Mouse (Mus musculus): ENCODE results near the gene Tm9sf1. TPM values are rescaled to one million over a fixed set of nuclear protein-coding genes. Genes with fewer than 3 reads are reported as not detected.

Gene Tm9sf1
- polyA plus RNA-seq (2012; rRNA removed): 125 and 156 TPM in 2 replicates

DNA sequence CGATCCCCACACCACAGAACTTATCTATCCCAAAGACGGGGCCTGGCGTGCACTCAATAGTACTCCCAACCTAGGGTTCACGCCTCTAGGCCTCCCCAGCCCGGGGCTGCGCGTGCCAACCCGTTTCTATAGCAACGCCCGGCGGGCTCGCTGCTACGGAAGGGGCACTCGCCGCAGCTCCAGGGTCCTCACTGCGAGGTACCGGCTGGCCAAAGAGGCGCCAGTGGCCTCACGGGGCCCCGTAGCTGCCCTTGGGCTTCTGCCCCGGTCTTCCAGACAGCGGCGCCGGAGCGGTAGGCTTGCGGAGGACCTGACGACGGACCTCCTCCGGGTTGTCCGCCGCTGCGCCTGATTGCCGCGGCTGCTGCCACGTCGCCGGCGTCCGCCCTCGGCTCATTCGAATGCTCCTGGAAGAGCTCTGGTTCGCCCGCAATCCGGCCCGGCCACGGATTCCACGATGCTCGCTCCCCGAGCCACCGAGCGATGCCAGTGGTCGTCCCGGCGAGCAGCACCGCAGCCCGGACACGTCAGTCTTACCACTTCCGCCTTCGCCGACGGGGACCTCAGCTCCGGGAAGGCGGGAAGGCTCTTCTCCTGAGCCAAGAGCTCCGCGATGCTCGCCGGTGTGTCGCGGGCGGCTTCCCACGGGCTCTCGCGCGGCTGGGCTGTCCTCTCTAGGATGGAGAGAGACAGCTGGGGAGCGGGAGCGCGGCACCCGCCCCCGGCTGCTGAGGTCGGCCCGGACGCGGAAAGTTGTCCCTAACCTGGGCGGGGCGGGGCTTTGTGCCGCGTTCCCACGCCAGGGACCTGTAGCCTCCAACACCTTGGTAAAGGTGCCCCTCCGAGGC, at the start of gene Tm9sf1:
Tm9sf1 (minus strand) TSS at position 747 of the 848 bp plus-strand sequence.

DNA sequence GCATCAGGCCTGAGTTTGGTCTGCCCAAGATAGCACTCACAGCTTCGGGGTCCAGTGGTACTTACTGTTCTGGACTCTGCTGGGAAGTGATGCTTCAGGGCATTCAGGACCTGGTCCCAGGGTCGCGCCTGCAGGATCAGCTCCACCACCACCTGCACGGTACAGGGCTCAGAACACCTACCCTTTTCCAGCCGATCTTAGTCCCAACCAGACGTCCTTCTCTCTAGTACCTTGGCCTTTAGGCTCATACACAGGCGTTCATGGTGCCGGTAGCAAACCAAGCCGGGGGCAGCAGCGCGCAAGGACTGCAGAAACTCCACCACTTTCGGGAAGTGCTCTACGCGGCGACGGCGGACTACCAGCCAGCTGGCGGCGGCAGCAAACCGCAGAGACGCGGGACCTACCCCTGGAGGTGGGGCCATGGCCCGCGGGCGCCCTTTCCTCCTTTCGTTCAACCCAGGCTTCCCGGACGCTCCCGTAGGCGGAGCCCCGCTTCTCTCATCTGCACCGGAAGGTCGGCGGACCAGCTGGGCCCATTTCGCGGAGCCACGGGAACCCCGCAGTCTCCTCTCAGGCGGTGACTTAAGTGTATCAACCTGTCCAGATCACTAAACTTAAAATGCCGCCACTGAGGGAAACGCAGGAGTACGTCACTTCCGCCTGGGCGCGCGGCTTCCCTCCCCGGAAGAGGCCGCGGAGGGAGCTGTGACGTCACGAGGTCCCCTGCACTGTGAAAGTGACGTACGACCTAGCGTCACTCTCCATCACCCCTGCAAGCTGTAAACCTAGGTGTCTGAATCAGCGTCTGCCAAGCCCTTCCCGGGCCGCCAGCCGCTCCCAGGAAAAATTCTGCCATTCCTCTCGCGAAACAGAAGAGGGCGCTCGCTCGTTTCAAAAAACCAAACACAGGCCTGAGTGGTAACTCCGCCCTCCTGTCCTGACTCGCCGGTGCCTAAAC, 37.8 kb upstream of the Tm9sf1 start, which contains the start of gene Tinf2:
Tinf2 (minus strand) TSS at position 661 of the 958 bp plus-strand sequence.

DNA sequence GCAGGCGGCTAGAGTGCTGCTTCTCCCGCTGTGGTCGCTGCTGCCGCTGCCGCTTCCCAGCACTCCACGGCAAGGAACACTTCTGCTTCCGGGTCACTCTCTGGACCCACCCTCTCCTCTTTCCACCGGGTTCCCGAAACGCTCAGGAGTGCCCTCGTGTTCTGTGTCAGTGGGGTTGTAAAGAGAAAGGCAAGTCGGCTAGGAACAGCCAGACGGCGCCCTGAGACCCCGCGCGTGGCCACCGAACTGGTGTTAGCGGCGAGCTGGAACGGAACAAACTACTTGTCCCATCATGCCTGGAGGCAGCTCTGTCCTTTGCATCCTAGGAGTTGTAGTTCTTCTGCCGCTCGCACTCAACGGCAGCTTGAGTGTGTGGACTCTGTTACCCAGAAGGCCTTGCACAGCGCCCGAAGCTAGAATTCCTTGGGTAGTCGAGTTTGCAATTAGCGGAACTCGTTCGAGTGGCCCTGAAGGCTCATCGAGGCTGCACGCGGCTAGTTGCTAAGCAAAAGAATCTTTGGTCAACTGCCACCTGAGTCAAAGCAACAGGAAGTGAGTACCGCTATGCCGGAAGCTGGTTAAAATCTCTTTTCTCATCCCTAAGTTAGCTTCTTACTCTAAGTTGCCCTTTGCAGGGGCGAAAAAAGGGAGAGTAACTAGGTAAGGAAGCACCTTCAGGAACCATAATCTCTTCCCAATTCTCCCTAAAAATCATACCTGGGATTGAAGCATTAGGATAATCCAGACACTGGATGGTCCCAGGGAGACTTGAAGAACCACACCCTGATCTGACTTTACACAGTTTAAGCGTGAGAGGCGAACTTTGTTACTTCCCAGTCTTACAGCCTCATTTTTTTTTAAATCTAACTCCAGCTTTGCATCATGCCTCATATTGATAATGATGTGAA, 28.5 kb upstream of the Tm9sf1 start, which contains the start of the genes Gmpr2 and Nedd8:
Gmpr2 (plus strand) TSS at position 109 of the 908 bp plus-strand sequence.
Nedd8 (minus strand) TSS at position 292 of the 908 bp plus-strand sequence.

DNA sequence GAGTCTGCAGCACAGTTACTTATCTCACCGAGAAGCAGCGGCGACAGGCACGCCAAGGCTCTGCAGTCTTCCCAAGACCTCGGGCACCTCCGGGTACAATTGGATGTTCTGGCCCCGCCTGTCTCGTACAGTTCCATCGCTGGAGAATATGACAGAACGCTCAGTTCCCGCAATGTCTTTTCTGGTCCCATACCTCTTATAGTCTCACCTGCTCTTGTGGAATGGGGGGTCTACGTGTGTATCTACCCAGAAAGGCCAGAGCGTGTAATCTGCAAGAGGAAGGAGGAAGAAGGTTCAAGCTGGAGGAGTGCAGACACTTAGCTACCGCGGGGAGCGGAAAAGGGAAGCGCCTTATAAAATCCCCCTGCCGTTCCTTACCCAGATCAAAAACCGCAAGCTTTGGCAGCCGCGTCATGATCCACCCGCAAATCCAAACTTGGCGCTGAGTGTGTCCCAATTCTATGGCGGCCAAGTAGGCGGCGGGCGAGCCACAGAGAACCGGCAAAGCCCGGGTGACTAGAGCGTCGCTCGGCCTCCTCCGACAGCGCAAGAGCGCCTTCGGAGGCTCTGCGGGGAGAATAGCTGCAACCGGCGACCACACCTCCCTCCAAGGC, 16.5 kb upstream of the Tm9sf1 start, which contains the start of gene Mdp1:
Mdp1 (minus strand) TSS at position 549 of the 614 bp plus-strand sequence.

DNA sequence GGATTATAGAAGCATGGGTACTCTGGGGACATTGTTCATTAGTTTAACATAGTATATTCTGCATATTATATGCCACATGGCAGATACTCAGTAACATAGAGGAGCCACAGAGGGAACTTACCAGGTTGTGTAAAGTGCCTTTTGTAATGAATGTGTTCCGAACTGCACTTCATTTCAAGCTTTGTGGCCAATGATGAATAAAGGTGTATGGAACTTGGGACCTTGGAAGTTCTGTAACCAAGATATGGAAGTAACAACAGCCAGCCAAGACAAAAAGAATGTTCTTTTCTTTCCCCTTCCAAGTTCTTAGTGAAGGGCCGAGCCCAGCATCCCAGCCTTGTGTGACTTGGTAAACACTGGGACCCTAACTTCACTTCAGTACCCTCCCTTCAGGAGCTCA, 6.3 kb upstream of the Tm9sf1 start, which contains the start of gene Tssk4:
Tssk4 (plus strand) TSS at position 301 of the 400 bp plus-strand sequence.

DNA sequence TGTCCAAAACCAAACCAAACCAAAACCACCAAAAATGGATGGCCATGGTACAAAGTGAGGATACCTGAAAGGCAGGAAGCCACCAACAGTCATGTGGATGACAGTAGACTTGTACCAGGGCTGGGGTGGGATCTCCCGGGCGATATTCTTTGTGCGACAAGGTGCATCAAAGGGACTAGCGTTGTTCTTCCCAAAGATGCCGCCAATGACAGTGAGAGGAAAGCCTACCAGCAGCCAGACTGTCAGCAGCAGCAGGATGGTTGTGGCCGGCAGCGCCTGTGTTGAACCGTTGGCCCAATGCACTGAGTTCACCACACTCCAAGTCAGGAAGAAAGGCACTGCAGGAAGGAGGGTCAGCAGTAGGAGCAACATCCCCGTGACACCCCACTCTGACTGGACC, 5.8 kb downstream of the Tm9sf1 start, which contains the start of gene Gm49378:
Gm49378 (minus strand) TSS at position 101 of the 400 bp plus-strand sequence.

DNA sequence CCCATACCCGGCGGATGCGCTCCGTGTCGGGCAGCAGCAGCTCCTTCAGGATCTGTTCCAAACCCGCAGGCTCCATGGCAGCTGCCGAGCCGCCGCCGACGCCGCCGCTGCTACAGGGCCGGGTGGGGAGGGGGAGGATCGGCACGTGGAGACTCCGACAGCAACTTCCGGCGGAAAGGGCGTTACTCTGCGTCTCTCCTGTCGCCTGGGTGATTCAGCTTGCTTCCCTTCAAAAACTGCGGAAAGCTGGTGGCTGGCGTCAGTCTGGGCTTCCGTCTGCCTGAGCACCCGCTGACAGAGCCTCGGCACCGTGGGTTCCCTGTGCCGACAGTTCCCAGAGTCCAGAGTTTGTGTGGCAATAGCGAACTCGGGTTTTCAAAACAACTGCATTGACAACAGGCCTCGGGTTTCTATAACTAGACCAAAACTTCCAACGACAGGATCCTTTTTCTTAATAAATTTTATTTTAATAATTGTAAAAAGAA, 8.0 kb downstream of the Tm9sf1 start, which contains the start of gene Ipo4:
Ipo4 (minus strand) TSS at position 435 of the 485 bp plus-strand sequence.

DNA sequence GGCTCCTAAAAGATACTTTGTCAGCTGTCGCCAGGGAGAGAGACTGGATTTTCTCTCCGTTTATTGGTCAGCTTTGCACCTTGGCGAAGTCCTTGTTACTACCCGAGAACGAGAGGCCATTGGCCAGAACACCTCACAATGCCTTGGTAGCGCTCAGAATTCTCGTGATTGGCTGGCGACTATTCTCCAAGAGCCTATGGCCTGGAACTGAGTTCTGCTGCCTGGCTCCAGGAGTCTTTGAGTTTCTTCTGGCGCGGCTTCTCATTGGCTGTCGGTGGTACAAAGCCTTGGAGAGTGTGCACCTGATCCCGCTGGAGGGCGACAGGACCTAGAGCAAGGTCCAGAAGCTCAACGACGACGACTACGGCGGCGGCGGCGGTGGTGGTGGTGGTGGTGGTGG, 25.8 kb downstream of the Tm9sf1 start, which contains the start of gene Rec8:
Rec8 (plus strand) TSS at position 216 of the 400 bp plus-strand sequence.

DNA sequence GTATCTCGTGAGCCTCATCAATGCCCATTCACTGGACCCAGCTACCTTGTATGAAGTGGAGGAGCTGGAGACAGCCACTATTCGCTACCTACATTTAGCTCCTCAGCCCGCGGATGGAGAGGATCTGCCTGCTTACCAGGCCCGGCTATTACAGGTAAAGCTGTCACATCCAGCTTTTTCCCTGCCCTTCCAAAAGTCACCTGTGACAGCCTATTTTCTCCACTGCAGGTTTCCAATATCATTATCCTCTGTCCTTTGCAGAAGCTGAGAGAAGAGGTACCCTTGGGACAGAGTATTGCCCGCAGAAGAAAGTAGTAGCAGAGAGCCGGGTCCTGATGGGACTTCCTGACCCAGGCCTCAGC, 40.4 kb downstream of the Tm9sf1 start, which contains the start of gene Irf9:
Irf9 (plus strand) TSS at position 301 of the 362 bp plus-strand sequence.

DNA sequence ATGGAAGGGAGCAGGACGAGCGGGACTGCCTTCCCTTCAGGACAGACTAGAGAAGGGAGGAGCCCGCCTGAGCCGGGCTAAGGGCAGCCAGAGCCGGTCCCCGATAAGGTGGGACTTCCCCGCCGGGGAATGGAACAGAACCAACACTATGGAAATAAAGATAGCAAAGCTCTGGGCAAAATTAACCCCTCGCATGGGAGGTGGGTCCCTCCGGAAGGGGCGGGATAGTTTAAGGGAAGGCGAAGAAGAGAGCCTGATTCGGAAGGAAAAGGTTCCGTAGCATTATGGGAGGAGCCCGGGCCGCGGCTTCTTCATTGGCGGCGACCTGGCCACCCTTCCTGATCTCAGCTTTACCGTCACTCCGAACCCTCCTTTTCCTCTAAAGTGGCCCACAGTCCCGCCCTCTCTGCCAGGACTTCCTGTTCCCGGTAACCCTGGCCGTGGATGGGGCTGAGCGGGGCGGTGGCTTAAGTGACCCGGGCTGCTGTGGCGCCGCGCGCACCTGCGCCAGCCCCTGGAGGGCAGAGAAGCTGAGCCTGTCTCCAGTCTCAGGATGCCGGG, 52.2 kb downstream of the Tm9sf1 start, which contains the start of gene Rnf31:
Rnf31 (plus strand) TSS at position 378 of the 561 bp plus-strand sequence.

DNA sequence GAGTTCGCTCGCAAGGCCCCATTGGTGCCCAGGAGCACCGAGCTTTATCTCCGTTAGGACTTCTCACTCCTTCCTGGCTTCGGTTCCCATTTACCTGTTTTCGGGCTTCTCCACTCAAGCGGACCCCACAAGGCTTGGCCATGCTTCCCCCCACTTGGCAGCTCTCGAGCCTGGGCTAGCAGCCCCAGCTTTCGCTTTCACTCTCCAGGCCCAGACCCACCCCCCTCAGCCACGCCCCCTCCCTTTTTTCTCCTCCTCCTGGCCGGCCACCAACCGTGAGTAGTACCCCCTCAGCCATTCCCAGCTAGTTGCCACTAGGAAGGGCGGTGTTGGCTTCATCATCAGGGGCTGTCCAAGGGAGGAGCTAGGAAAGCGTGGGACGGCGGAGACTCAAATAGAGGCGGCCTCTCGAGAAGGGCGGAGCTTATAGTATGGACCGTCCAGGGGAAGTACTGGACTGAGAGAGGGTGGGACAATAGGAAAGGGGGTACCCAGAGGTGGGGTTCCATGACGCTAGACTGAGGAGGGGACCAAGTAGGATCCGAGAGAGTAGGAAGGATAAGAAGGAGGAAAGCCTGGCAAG, 52.8 kb downstream of the Tm9sf1 start, which contains the start of gene Psme2:
Psme2 (minus strand) TSS at position 366 of the 583 bp plus-strand sequence.

Other genes with a start within 250 kb of the Tm9sf1 start
- gene Dhrs4, start 165.0 kb downstream of the Tm9sf1 start, polyA plus RNA-seq (2012; rRNA removed): 37.1 and 41.5 TPM in 2 replicates
- 2.1 and 5.1 TPM in 2 replicates for gene Carmil3, start 153.2 kb downstream of the Tm9sf1 start, polyA plus RNA-seq (2012; rRNA removed)
- 0.24 and 0.66 TPM in 2 replicates for gene Cpne6, start 133.4 kb downstream of the Tm9sf1 start, polyA plus RNA-seq (2012; rRNA removed)
- gene Nrl, start 118.8 kb downstream of the Tm9sf1 start, polyA plus RNA-seq (2012; rRNA removed): not detected in 2 replicates
- 45.8 and 47.0 TPM in 2 replicates for gene Pck2, start 103.5 kb downstream of the Tm9sf1 start, polyA plus RNA-seq (2012; rRNA removed)
- gene Dcaf11, start 83.8 kb downstream of the Tm9sf1 start, polyA plus RNA-seq (2012; rRNA removed): 132 and 151 TPM in 2 replicates
- gene A730061H03Rik, start 83.4 kb downstream of the Tm9sf1 start, polyA plus RNA-seq (2012; rRNA removed): 0.83 TPM in 1 of 2 replicates, not detected in the other
- gene Fitm1, start 68.2 kb downstream of the Tm9sf1 start, polyA plus RNA-seq (2012; rRNA removed): 0.16 and 0.64 TPM in 2 replicates
- 60.5 and 62.2 TPM in 2 replicates for gene Psme1, start 65.7 kb downstream of the Tm9sf1 start, polyA plus RNA-seq (2012; rRNA removed)
- gene Emc9, start 58.5 kb downstream of the Tm9sf1 start, polyA plus RNA-seq (2012; rRNA removed): 14.9 and 15.9 TPM in 2 replicates
- gene Psme2, start 52.7 kb downstream of the Tm9sf1 start, polyA plus RNA-seq (2012; rRNA removed): 67.0 and 77.2 TPM in 2 replicates
- 42.8 and 44.3 TPM in 2 replicates for gene Rnf31, start 52.1 kb downstream of the Tm9sf1 start, polyA plus RNA-seq (2012; rRNA removed)
- 50.4 and 62.3 TPM in 2 replicates for gene Irf9, start 40.2 kb downstream of the Tm9sf1 start, polyA plus RNA-seq (2012; rRNA removed)
- gene Rec8, start 25.8 kb downstream of the Tm9sf1 start, polyA plus RNA-seq (2012; rRNA removed): 0.84 and 4.8 TPM in 2 replicates
- 57.2 and 66.6 TPM in 2 replicates for gene Ipo4, start 7.8 kb downstream of the Tm9sf1 start, polyA plus RNA-seq (2012; rRNA removed)
- gene Gm49378, start 5.9 kb downstream of the Tm9sf1 start, polyA plus RNA-seq (2012; rRNA removed): 8.0 and 15.1 TPM in 2 replicates
- 3.1 and 3.2 TPM in 2 replicates for gene Tssk4, start 6.4 kb upstream of the Tm9sf1 start, polyA plus RNA-seq (2012; rRNA removed)
- gene Mdp1, start 16.7 kb upstream of the Tm9sf1 start, polyA plus RNA-seq (2012; rRNA removed): 31.8 and 34.4 TPM in 2 replicates
- gene Gmpr2, start 28.1 kb upstream of the Tm9sf1 start, polyA plus RNA-seq (2012; rRNA removed): 9.8 and 10.0 TPM in 2 replicates
- 171 and 229 TPM in 2 replicates for gene Nedd8, start 28.3 kb upstream of the Tm9sf1 start, polyA plus RNA-seq (2012; rRNA removed)
- gene Tinf2, start 38.0 kb upstream of the Tm9sf1 start, polyA plus RNA-seq (2012; rRNA removed): 9.6 and 11.9 TPM in 2 replicates
- 0.56 and 0.90 TPM in 2 replicates for gene Tgm1, start 70.1 kb upstream of the Tm9sf1 start, polyA plus RNA-seq (2012; rRNA removed)
- 46.1 and 50.9 TPM in 2 replicates for gene Rabggta, start 78.5 kb upstream of the Tm9sf1 start, polyA plus RNA-seq (2012; rRNA removed)
- 60.1 and 67.8 TPM in 2 replicates for gene Dhrs1, start 101.9 kb upstream of the Tm9sf1 start, polyA plus RNA-seq (2012; rRNA removed)
- 10.2 and 12.2 TPM in 2 replicates for gene Nop9, start 101.9 kb upstream of the Tm9sf1 start, polyA plus RNA-seq (2012; rRNA removed)
- 78.1 and 83.2 TPM in 2 replicates for gene Cideb, start 114.7 kb upstream of the Tm9sf1 start, polyA plus RNA-seq (2012; rRNA removed)
- 1.9 and 2.0 TPM in 2 replicates for gene Ltb4r2, start 117.6 kb upstream of the Tm9sf1 start, polyA plus RNA-seq (2012; rRNA removed)
- 1.5 and 2.1 TPM in 2 replicates for gene Ltb4r1, start 122.2 kb upstream of the Tm9sf1 start, polyA plus RNA-seq (2012; rRNA removed)
- gene Adcy4, start 140.3 kb upstream of the Tm9sf1 start, polyA plus RNA-seq (2012; rRNA removed): 7.3 and 12.7 TPM in 2 replicates
- 29.1 and 36.1 TPM in 2 replicates for gene Ripk3, start 145.1 kb upstream of the Tm9sf1 start, polyA plus RNA-seq (2012; rRNA removed)
- 20.1 and 23.7 TPM in 2 replicates for gene Nfatc4, start 179.3 kb upstream of the Tm9sf1 start, polyA plus RNA-seq (2012; rRNA removed)
- 4.1 and 4.5 TPM in 2 replicates for gene Nynrin, start 210.2 kb upstream of the Tm9sf1 start, polyA plus RNA-seq (2012; rRNA removed)
- 2.8 TPM in 2 replicates for gene Cbln3, start 240.6 kb upstream of the Tm9sf1 start, polyA plus RNA-seq (2012; rRNA removed)
- 44.3 and 49.9 TPM in 2 replicates for gene Khnyn, start 241.1 kb upstream of the Tm9sf1 start, polyA plus RNA-seq (2012; rRNA removed)